Mouse (Mus musculus): Measurements from ENCODE around the gene Insrr. TPM values are rescaled to one million over a fixed set of nuclear protein-coding genes. Genes with fewer than 3 reads are reported as not detected.

Gene Insrr
- polyA plus RNA-seq, 1 experiment from 2014 or later: 0.48 TPM

DNA sequence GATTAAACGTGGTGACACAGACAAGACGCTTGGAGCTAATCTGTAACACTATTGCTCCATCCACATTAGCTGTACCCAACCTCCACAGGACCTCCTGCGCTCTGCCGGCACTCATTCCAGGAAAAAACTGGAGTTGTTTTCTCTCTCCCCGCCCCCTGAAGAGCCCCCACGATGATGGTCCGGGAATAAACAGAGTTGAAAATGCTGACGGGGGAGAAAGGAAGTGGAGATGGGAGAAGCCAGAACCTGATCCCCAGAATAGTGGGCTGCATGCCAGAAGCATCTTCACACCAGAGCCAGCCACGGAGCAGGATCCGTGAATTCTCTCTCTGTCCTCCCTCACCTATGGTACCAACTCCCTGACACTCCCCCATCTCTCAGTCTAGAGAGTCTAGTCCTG, 32.2 kb upstream of the Insrr start:
- Histone ChIP-seq H3K4me1 (replicated peaks) (peaks cover 77% of the 10 kb centered on the region), H3K4me3 (peak overlapping the region; percentile 21; the same call in 1 of the 2 replicates), H3K9me3 (no peaks in the 10 kb centered on the region), H3K27me3 (ENCODE audit: insufficient read depth, poor library complexity, severe bottlenecking) (peaks cover 68% of the 10 kb centered on the region), H3K36me3 (no peaks in the 10 kb centered on the region), H3K27ac (peak overlapping the region; percentile 78)
- WGBS: 37% methylated on average over 10 of the region's 10 CpGs
- no peak for DNase-seq (ENCODE audit: low spot score)

DNA sequence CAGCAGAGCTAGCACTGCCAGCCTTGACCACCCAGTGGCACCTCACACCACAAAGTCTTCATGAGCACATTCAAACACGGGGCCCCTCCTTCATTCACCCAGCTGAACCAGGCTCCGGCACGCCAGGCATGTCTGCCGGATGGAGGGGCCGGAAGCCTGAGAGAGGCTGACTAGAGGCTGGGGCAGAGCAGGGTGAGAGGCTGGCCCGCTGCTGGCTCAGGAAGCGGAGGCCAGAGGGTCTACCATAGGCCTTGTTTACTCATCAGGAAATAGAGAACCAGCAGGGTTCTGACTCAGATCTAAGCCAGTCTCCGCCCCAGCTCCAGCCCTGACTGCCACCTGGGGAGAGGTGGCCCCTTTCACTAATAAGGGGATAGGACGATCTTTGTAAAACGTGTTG, 31.7 kb upstream of the Insrr start:
- peak; percentile 63 for DNase-seq (ENCODE audit: low spot score)
- H3K27me3 ChIP-seq (ENCODE audit: insufficient read depth, poor library complexity, severe bottlenecking): peaks cover 72% of the 10 kb centered on the region
- H3K27ac ChIP-seq: peak overlapping the region; percentile 78
- H3K4me3 ChIP-seq: 0 out of 2 replicates have a peak overlapping the region, but pooled peaks have one; percentile 21
- H3K4me1 ChIP-seq (replicated peaks): peaks cover 72% of the 10 kb centered on the region
- 14% methylated on average over 10 of the region's 10 CpGs for WGBS
- no peaks in the 10 kb centered on the region for H3K36me3 ChIP-seq
- H3K9me3 ChIP-seq: no peaks in the 10 kb centered on the region

DNA sequence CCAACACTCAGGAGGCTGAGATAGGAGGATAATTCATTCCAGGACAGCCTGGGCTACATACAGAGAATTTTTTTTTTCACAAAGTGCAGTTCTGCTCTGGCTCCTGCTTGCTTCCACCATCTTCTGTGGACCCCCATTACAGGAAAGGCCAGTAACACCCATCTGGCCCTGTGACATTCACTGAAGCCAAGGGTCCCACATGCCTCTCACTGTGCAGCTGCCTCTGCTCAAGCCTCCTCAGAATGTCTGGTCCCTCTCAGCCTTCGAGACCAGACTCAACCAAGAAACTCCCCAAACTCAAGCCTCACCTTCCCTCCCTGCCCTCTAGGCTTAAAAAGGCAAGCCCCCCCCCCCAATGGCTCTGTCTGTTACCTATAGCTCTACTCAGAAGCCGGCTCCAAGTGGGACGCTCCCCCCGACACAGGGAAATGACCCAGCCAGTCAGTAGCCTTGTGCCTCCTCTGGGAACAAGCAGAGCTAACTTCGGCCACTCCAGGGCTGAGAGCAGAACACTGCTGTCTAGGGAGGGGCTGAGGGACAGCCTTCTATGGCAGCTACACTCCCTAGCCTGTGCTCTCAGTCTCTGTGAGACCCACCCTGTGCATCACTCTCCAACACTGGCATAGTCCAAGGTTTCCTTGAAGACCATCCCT, 31.0 kb upstream of the Insrr start:
- Histone ChIP-seq H3K9me3 (no peaks in the 10 kb centered on the region), H3K27ac (peak overlapping the region; percentile 62), H3K27me3 (ENCODE audit: insufficient read depth, poor library complexity, severe bottlenecking) (peaks cover 73% of the 10 kb centered on the region), H3K4me1 (replicated peaks) (peaks cover 71% of the 10 kb centered on the region), H3K36me3 (no peaks in the 10 kb centered on the region), H3K4me3 (no peak overlapping the region)
- no peak for DNase-seq (ENCODE audit: low spot score)
- 66% methylated on average over 5 of the region's 5 CpGs for WGBS

DNA sequence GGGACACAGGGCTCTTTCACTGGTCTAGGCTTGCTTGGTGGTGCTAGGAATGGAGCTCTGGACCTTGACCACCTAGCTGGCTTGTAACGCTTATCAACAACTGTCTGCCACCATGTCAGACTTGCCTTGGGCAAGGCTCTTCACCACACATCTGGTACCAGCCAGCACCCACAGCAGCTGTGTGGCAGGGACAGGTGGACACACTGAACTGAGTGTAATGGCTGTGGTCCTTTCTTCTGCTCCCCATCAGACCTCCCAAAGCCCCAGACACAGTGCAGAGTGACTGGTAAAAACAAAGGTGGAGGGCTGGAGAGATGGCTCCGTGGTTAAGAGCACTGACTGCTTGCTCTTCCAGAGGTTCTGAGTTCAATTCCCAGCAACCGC, 30.5 kb upstream of the Insrr start:
- peaks cover 66% of the 10 kb centered on the region for H3K4me1 ChIP-seq (replicated peaks)
- peaks cover 78% of the 10 kb centered on the region for H3K27me3 ChIP-seq (ENCODE audit: insufficient read depth, poor library complexity, severe bottlenecking)
- DNase-seq (ENCODE audit: low spot score): no peak
- H3K9me3 ChIP-seq: no peaks in the 10 kb centered on the region
- H3K27ac ChIP-seq: peak overlapping the region; percentile 62; the same call in 1 of the 2 replicates
- no peaks in the 10 kb centered on the region for H3K36me3 ChIP-seq
- H3K4me3 ChIP-seq: no peak overlapping the region
- WGBS: 71% methylated on average over 3 of the region's 3 CpGs

DNA sequence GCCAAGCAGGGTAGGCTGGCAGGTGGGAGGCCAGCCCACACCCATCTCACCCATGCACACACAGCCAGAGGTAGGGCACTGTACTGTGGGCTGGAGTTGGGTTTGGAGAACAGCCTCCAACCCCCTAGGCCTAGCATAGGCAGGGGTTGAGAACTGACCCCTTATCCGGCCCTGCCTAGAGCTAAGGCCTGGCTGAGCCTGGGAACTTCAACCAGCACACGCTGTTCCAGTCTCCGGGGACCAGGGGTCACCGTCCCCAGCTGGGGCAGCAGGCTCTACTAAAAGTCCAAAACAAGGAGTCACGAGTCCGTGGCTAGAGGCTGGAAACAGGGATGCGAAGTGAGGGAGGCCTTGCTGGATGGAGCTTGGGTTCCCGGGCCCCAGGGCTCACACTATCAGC, 29.0 kb upstream of the Insrr start:
- Histone ChIP-seq H3K27ac (peak overlapping the region; percentile 78), H3K9me3 (no peaks in the 10 kb centered on the region), H3K4me1 (replicated peaks) (peaks cover 58% of the 10 kb centered on the region), H3K36me3 (no peaks in the 10 kb centered on the region), H3K27me3 (ENCODE audit: insufficient read depth, poor library complexity, severe bottlenecking) (peaks cover 86% of the 10 kb centered on the region), H3K4me3 (peak overlapping the region; percentile 51)
- DNase-seq (ENCODE audit: low spot score): no peak
- 46% methylated on average over 8 of the region's 8 CpGs for WGBS

DNA sequence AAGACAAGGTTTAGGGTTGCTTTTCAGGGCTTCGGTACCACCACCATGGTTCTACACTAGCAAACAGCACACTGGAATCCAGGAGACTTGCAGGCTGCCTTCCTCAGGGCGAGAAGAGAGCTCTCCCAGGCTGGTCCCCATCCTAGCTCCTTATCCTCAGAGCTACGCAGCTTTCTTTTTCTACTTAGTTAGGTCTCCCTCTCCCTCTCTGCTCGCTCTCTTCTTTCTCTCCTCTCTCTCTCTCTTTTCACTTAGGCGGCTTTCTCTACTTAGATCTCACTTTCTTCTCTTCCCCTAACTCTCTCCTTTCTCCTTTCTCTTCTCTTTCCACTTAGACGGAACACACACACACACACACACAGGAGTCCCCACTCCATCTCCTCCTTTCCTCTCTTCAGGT, 28.3 kb upstream of the Insrr start:
- DNase-seq (ENCODE audit: low spot score): no peak
- 52% methylated on average over 6 of the region's 6 CpGs for WGBS
- peak overlapping the region; percentile 78 for H3K27ac ChIP-seq
- peaks cover 57% of the 10 kb centered on the region for H3K4me1 ChIP-seq (replicated peaks)
- H3K4me3 ChIP-seq: peak overlapping the region; percentile 51
- H3K9me3 ChIP-seq: no peaks in the 10 kb centered on the region
- H3K36me3 ChIP-seq: no peaks in the 10 kb centered on the region
- H3K27me3 ChIP-seq (ENCODE audit: insufficient read depth, poor library complexity, severe bottlenecking): peaks cover 80% of the 10 kb centered on the region

DNA sequence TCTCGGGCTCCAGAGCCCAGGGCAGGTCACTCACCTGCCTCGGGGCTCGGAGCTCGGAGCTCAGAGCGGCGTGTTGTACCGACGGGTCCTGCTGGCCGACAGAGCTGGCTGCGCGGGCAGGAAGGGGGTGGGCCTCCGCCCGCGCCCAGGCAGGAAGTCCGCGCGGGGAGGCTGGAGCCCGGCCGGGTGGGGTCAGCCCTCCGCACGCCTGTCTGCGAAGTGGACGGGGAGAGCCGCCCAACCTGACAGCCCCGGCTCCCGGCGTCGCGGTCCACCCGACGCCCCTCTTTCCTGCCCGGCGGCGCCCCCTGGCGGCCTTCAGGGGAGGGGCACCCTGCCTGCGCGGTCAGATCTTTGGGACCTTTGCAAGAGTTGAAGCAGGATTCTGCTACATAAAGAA, 27.9 kb upstream of the Insrr start:
- H3K27ac ChIP-seq: peak overlapping the region; percentile 78
- no peaks in the 10 kb centered on the region for H3K9me3 ChIP-seq
- H3K27me3 ChIP-seq (ENCODE audit: insufficient read depth, poor library complexity, severe bottlenecking): peaks cover 80% of the 10 kb centered on the region
- 2% methylated on average over 36 of the region's 37 CpGs for WGBS
- DNase-seq (ENCODE audit: low spot score): peak; percentile 84
- peak overlapping the region; percentile 51 for H3K4me3 ChIP-seq
- no peaks in the 10 kb centered on the region for H3K36me3 ChIP-seq
- peaks cover 57% of the 10 kb centered on the region for H3K4me1 ChIP-seq (replicated peaks)

DNA sequence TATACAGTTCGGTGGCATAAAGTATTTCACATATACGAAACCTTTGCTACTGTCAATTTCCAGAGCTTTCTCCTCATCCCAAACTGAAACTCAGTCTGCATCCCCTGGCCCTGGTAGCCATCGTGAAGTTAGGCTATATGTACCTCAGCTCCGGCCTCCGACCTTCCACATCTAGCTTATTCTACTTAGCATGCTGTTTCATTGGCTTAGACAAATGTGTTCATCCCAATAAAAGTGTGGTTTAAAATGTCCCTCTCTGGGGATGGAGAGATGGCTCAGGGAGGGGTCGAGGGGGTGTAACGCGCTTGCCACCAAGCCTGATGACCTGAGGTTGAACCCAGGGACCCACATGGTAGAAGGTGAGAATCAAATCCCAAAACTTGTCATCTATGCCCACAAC, 27.2 kb upstream of the Insrr start:
- no peak overlapping the region for H3K27ac ChIP-seq
- no peak for DNase-seq (ENCODE audit: low spot score)
- no peaks in the 10 kb centered on the region for H3K36me3 ChIP-seq
- peaks cover 75% of the 10 kb centered on the region for H3K27me3 ChIP-seq (ENCODE audit: insufficient read depth, poor library complexity, severe bottlenecking)
- H3K9me3 ChIP-seq: no peaks in the 10 kb centered on the region
- H3K4me3 ChIP-seq: no peak overlapping the region
- 79% methylated on average over 8 of the region's 8 CpGs for WGBS
- peaks cover 57% of the 10 kb centered on the region for H3K4me1 ChIP-seq (replicated peaks)

DNA sequence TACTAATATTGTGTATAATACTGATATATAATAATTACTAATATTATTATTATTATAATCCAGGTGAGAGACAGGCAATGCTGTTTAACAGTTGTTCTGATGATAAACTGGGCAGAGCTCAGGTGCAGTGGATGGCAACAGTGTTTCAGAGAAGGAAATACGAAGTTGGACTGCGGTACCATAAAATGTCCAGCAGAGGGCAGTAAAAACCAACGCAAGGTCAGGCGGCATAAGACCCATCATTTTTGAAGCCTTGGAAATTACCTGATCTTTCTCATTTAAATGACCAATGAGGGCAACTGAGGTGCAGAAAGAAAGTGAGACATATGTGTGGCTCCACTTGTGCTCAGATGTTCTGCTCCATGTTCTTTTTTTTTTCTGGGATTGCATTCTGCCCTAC, 26.5 kb upstream of the Insrr start:
- no peak for DNase-seq (ENCODE audit: low spot score)
- H3K27me3 ChIP-seq (ENCODE audit: insufficient read depth, poor library complexity, severe bottlenecking): peaks cover 68% of the 10 kb centered on the region
- WGBS: under 1% methylated on average over 4 of the region's 4 CpGs
- H3K9me3 ChIP-seq: no peaks in the 10 kb centered on the region
- no peak overlapping the region for H3K4me3 ChIP-seq
- H3K4me1 ChIP-seq (replicated peaks): peaks cover 52% of the 10 kb centered on the region
- no peaks in the 10 kb centered on the region for H3K36me3 ChIP-seq
- no peak overlapping the region for H3K27ac ChIP-seq

DNA sequence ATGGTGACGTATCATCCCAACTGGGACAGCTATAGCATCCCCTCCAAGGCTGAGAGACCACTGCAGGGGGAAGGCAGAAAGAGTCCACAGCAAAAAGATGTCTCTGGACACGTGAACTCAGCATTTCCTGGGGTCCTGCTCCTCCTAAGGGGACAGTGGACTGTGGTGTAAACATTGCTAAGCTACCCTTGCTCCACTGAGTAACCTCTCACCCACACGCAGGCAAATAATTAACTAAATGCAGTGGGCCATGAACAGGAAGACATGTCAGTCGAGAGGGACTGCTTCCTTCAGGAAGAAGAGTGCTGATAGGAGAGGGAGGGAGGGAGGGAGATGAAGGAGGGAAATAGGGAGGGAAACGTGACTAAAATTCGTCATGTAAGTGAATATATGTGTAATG, 25.7 kb upstream of the Insrr start:
- DNase-seq (ENCODE audit: low spot score): no peak
- no peaks in the 10 kb centered on the region for H3K36me3 ChIP-seq
- no peak overlapping the region for H3K4me3 ChIP-seq
- H3K4me1 ChIP-seq (replicated peaks): peaks cover 53% of the 10 kb centered on the region
- H3K9me3 ChIP-seq: no peaks in the 10 kb centered on the region
- peaks cover 68% of the 10 kb centered on the region for H3K27me3 ChIP-seq (ENCODE audit: insufficient read depth, poor library complexity, severe bottlenecking)
- H3K27ac ChIP-seq: no peak overlapping the region
- 48% methylated on average over 6 of the region's 6 CpGs for WGBS

DNA sequence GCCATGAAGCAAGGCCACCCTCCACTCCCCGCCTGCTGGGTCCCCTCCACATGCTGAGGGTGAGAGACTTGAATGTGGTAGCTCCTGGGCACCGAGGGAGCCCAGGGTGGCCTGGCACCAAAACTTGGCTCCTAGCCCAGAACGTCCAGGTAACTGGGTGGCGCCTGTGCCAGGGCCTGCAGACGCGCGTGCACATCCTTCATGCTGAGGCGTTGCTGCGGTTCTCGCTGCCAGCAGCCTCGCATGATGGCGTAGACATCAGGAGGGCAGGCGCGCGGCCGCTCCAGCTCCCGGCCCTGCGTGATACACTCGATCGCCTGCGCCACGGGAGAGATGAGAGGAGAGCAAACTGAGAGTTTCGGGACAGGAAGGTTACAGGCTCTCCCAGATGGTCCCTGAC, 18.5 kb upstream of the Insrr start:
- peaks cover 65% of the 10 kb centered on the region for H3K27me3 ChIP-seq (ENCODE audit: insufficient read depth, poor library complexity, severe bottlenecking)
- peaks cover 67% of the 10 kb centered on the region for H3K4me1 ChIP-seq (replicated peaks)
- H3K27ac ChIP-seq: peak overlapping the region; percentile 64
- DNase-seq (ENCODE audit: low spot score): no peak
- H3K9me3 ChIP-seq: no peaks in the 10 kb centered on the region
- no peak overlapping the region for H3K4me3 ChIP-seq
- WGBS: 53% methylated on average over 23 of the region's 23 CpGs
- no peaks in the 10 kb centered on the region for H3K36me3 ChIP-seq

DNA sequence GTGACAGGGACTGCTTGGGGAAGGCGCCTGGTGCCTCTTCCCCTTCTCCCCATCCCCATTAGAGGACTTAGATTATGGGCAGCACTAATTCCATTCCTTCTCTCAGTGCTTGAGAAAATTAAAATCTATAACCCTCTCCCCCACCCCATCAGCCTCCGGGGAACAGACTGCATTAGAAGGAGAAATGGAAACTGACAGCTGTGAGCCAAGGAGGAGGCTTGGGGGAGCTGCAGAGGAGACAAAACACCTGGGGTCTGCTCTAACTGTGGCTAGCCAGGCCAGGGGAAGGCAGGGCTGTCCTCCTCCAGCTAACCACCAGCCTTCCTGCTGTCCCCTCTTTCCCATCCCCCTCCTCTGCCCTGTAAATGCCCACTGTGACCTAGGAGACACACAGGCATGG, 17.7 kb upstream of the Insrr start:
- peaks cover 62% of the 10 kb centered on the region for H3K27me3 ChIP-seq (ENCODE audit: insufficient read depth, poor library complexity, severe bottlenecking)
- no peaks in the 10 kb centered on the region for H3K36me3 ChIP-seq
- WGBS: 32% methylated on average over 2 of the region's 2 CpGs
- peak overlapping the region; percentile 64 for H3K27ac ChIP-seq
- no peak overlapping the region for H3K4me3 ChIP-seq
- H3K4me1 ChIP-seq (replicated peaks): peaks cover 62% of the 10 kb centered on the region
- H3K9me3 ChIP-seq: no peaks in the 10 kb centered on the region
- no peak for DNase-seq (ENCODE audit: low spot score)

DNA sequence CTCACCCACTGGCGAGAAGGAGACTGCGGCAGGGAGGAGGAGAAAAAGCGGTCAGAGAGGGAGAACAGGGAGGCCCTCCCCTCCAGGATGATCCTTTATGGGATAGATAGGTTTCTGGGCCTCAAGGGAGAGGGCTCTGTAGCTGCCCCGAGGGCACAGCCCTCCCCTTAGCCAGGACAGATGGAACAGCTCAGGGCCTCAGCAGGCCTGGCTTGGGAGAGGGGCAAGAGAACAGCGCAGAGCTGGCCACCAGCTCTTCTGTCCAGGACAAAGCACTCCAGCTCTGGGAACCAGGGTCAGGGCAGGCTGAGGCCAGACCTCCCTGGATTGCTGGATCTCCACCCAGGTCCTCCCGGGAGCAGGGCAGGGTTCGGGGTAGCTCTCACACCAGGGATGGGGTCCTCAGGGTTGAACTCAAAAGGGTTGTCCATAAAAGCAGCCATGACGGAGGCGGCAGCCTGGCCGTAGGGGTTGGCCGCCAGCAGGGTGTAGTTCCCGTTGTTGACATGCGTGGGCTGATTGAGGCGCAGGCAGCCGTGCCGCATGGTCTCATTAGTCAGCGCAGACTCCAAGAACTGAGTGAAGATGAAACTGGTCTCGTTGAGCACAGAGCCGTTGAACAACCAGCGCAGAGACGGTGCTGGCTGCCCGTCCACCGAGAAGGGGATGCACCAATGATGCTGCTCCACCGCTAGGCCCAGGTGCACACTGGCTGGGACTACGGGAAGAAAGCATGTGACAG, 13.3 kb upstream of the Insrr start:
- Histone ChIP-seq H3K4me1 (replicated peaks) (peaks cover 43% of the 10 kb centered on the region), H3K9me3 (no peaks in the 10 kb centered on the region), H3K4me3 (no peak overlapping the region), H3K36me3 (no peaks in the 10 kb centered on the region), H3K27me3 (ENCODE audit: insufficient read depth, poor library complexity, severe bottlenecking) (peaks cover 37% of the 10 kb centered on the region), H3K27ac (peak overlapping the region; percentile 69)
- 82% methylated on average over 25 of the region's 25 CpGs for WGBS
- DNase-seq (ENCODE audit: low spot score): no peak

Data from hindbrain, embryonic 10.5 days (tissue).